16 mouse cellular contexts compared by ENCODE assay signal in genomic region chr4:133400098-133400497, GRCm38 (mm10). TPM values are rescaled to one million over a fixed set of nuclear protein-coding genes. Genes with fewer than 3 reads are reported as not detected.
DNase-seq lines count a peak whose midpoint lies in the region; ATAC-seq and TF ChIP-seq lines count a peak whose summit lies in the region.
"Had no signal": no experiment of that assay in that cellular context is flagged by ENCODE, and none has a peak within 500 bp of the region (broad histone marks: within the 10 kb centered on the region; RNA-seq: fewer than 3 reads in every experiment).

No protein-coding gene starts in this region.

- no peak overlapping the region for H3K4me2 ChIP-seq in heart, embryonic 15.5 days
- H3K4me2 ChIP-seq in lung, embryonic 14.5 days: no peak overlapping the region
- H3K4me2 ChIP-seq: hindbrain, embryonic 13.5 days had no signal

- H3K9ac ChIP-seq in heart, embryonic 15.5 days: no peak overlapping the region
- H3K9ac ChIP-seq in lung, embryonic 14.5 days: no peak overlapping the region
- H3K9ac ChIP-seq: hindbrain, embryonic 13.5 days had no signal

- no peak for TF ChIP-seq CTCF in cerebellum, adult 2 months (IDR thresholded peaks at IDR 0.05; ENCODE audit: borderline replicate concordance, insufficient read depth, low read depth, low read length)
- TF ChIP-seq CTCF in lung, embryonic 14.5 days (IDR thresholded peaks at IDR 0.05; ENCODE audit: low read depth): no peak

- H3K27me3 ChIP-seq in cerebellum, adult 2 months (ENCODE audit: control insufficient read depth, insufficient read depth, low read length): no peaks in the 10 kb centered on the region
- no peaks in the 10 kb centered on the region for H3K27me3 ChIP-seq in heart, embryonic 15.5 days
- H3K27me3 ChIP-seq in lung, embryonic 14.5 days (ENCODE audit: insufficient read depth, low read length): no peaks in the 10 kb centered on the region
- H3K27me3 ChIP-seq: hindbrain, embryonic 13.5 days had no signal

- 71% methylated on average over 7 of the region's 7 CpGs for WGBS in cerebellum, adult 2 months
- 47% methylated on average over 7 of the region's 7 CpGs for WGBS in heart, embryonic 15.5 days
- WGBS in lung, embryonic 14.5 days: 36% methylated on average over 7 of the region's 7 CpGs

- no peak overlapping the region for H3K4me3 ChIP-seq in cerebellum, adult 2 months (replicated peaks; ENCODE audit: insufficient read depth, low read depth, low read length)
- no peak overlapping the region for H3K4me3 ChIP-seq in heart, embryonic 15.5 days
- no peak overlapping the region for H3K4me3 ChIP-seq in lung, embryonic 14.5 days (ENCODE audit: low read depth, low read length)
- H3K4me3 ChIP-seq: erythroblast, embryonic 14.5 days; hindbrain, embryonic 13.5 days; midbrain, embryonic 10.5 days had no signal

- H3K36me3 ChIP-seq in heart, embryonic 15.5 days: no peaks in the 10 kb centered on the region
- H3K36me3 ChIP-seq in lung, embryonic 14.5 days (ENCODE audit: insufficient read depth): 0 out of 2 replicates have a peak, but pooled peaks cover 10% of the 10 kb centered on the region
- H3K36me3 ChIP-seq: hindbrain, embryonic 13.5 days; midbrain, embryonic 10.5 days had no signal

- DNase-seq in cerebellum, adult 2 months: no peak
- no peak for DNase-seq in cerebellum, postnatal 14 days
- DNase-seq in heart, adult 18-20 months: no peak
- DNase-seq in lung, embryonic 14.5 days: no peak
- DNase-seq in lung, postnatal 36 days: no peak
- no peak for DNase-seq in urinary bladder, postnatal 10 days (ENCODE audit: low spot score)
- DNase-seq: kidney, adult 2 months; layer of hippocampus, postnatal 36 days; left cerebral cortex, postnatal 4 days; thymus, postnatal 36 days had no signal

- H3K27ac ChIP-seq in cerebellum, adult 2 months (ENCODE audit: insufficient read depth, low read length): 0 out of 2 replicates have a peak overlapping the region, but pooled peaks have one; percentile 9
- H3K27ac ChIP-seq in heart, embryonic 15.5 days: 0 out of 2 replicates have a peak overlapping the region, but pooled peaks have one; percentile 35
- peak overlapping the region; percentile 24; the same call in 1 of the 2 replicates for H3K27ac ChIP-seq in lung, embryonic 14.5 days (ENCODE audit: low read depth)
- H3K27ac ChIP-seq: hindbrain, embryonic 13.5 days; midbrain, embryonic 10.5 days had no signal

- peaks cover 53% of the 10 kb centered on the region for H3K4me1 ChIP-seq in cerebellum, adult 2 months (ENCODE audit: control insufficient read depth, insufficient read depth, low read length)
- H3K4me1 ChIP-seq in heart, embryonic 15.5 days (replicated peaks): peaks cover 56% of the 10 kb centered on the region
- no peaks in the 10 kb centered on the region for H3K4me1 ChIP-seq in lung, embryonic 14.5 days (ENCODE audit: insufficient read depth)

- no peak for ATAC-seq in heart, embryonic 15.5 days (replicated peaks; ENCODE audit: insufficient number of reproducible peaks, insufficient read depth, low FRiP score, low read depth)
- ATAC-seq in lung, embryonic 14.5 days (ENCODE audit: insufficient read depth): no peak
- no peak for ATAC-seq in erythroid progenitor cell, adult 5-6 weeks (replicated peaks; ENCODE audit: low FRiP score, poor library complexity, severe bottlenecking)
- ATAC-seq: forebrain, embryonic 16.5 days had no signal

- no peaks in the 10 kb centered on the region for H3K9me3 ChIP-seq in heart, embryonic 15.5 days (replicated peaks)
- H3K9me3 ChIP-seq in lung, embryonic 14.5 days (ENCODE audit: low read depth, low read length): no peaks in the 10 kb centered on the region
- H3K9me3 ChIP-seq: hindbrain, embryonic 13.5 days; midbrain, embryonic 10.5 days had no signal

- no peak for TF ChIP-seq POLR2A in cerebellum, adult 2 months (IDR thresholded peaks at IDR 0.05; ENCODE audit: borderline replicate concordance, insufficient read depth, low read length)

RNA-seq across cellular contexts. Expression of gene Slc9a1, which starts 30.6 kb away (rescaled TPM):
- polyA plus RNA-seq in cerebellum, adult 2 months (2012; rRNA removed): 47.6 and 49.5 TPM in 2 replicates
- 6.6 and 8.2 TPM in 2 replicates for polyA plus RNA-seq in heart, embryonic 15.5 days (2015; fragmentation: Nextera tagmentation; extraction: Ambion mirVana)
- 10 to 100 TPM; 17.6 to 19.6 TPM for total RNA-seq in heart, adult 18-20 months (2021)
- polyA plus RNA-seq in lung, embryonic 14.5 days (2014; fragmentation: Nextera tagmentation; extraction: Ambion mirVana): 8.7 and 9.7 TPM in 2 replicates
- 15.9 and 18.4 TPM in 2 replicates for total RNA-seq in erythroid progenitor cell, adult 5-6 weeks (2015; ENCODE audit: low replicate concordance)
- 13.5 and 13.7 TPM in 2 replicates for total RNA-seq in erythroid progenitor cell, adult 5-6 weeks (2017; ENCODE audit: low replicate concordance)

RNA-seq across cellular contexts. Expression of gene Wdtc1, which starts 46.8 kb away (rescaled TPM):
- polyA plus RNA-seq in cerebellum, adult 2 months (2012; rRNA removed): 46.3 and 46.6 TPM in 2 replicates
- polyA plus RNA-seq in heart, embryonic 15.5 days (2015; fragmentation: Nextera tagmentation; extraction: Ambion mirVana): 11.4 and 14.3 TPM in 2 replicates
- 10 to 100 TPM; 71.9 to 73.6 TPM for total RNA-seq in heart, adult 18-20 months (2021)
- 13.8 and 15.3 TPM in 2 replicates for polyA plus RNA-seq in lung, embryonic 14.5 days (2014; fragmentation: Nextera tagmentation; extraction: Ambion mirVana)
- total RNA-seq in erythroid progenitor cell, adult 5-6 weeks (2015; ENCODE audit: low replicate concordance): 16.2 and 28.5 TPM in 2 replicates
- 9.0 and 10.1 TPM in 2 replicates for total RNA-seq in erythroid progenitor cell, adult 5-6 weeks (2017; ENCODE audit: low replicate concordance)
